Mouse (Mus musculus): ENCODE data around the gene Cldn10.
"Not testable (repeated sequence)": the region's sequence is repeated elsewhere in the genome, so short reads cannot be mapped to it uniquely, and the experiment has no call there.

The Cldn10 gene

DNA sequence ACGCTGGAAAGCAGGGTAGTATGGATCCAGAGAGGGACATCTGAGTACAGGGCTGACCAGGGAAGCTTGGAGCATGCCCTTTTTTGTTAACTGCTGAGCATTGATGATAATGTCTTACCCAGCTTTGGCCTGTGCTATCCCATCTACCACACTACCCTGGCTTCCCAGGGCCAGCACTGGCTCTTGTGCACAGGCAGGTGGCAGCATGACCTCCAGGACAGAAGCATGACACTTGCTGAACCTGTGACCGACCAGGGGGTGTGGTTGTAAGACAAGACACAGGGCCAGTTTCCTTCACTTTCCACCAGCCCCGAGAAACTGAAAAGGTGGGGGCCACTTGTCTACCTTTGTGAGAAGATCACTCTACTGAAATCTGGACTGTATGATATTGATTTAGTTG, 5.5 kb upstream of the Cldn10 start:
- no peak for DNase-seq (ENCODE audit: low spot score)

DNA sequence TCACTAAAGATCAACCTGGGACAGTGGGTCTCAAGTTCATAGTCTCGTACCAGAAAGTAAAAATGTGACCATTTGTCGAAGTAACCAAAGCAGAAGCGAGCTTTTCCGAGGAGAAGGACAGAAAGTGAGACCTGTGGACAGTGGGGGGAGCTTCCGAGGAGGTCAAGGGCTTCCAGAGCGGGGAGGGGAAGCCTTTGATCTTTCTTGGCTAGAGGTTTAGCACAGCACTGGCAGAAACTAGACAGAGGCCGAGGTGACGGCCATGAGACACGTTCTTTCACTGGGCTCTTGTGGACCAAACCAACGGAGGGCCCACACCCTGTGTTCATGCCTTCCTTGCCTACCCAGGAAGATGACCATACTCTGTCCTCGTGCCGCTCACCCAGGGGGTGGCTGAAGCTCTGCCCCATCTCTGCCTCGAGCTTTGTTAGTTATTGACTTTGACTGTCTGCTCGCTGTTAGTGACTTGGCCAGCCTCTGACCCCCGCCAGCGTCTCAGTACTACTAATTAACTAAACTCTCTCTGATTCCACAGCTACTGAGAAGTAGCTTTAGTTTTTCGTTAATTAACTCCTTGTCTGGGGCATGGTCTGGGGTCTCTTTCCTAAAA, 4.3 kb upstream of the Cldn10 start:
- DNase-seq (ENCODE audit: low spot score) = no peak

DNA sequence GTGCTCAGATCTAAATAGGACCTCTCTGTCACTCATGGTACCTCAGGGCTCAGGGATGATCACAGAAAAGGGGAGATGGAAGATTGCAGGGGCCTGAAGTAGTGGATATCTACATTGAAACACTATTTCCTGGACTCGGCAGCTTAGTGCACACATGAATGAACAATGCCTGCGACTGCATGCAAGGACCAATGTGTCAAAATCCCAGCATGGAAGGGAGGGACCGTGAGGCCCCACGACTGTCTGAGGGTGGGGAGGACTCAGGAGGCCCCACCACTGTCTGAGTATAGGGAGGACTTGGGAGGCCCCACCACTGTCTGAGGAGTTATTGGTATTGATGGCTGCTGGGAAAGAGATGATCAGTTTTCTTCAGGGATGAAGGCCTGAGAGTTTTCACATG, 2.5 kb downstream of the Cldn10 start:
- no peak for DNase-seq (ENCODE audit: low spot score)

DNA sequence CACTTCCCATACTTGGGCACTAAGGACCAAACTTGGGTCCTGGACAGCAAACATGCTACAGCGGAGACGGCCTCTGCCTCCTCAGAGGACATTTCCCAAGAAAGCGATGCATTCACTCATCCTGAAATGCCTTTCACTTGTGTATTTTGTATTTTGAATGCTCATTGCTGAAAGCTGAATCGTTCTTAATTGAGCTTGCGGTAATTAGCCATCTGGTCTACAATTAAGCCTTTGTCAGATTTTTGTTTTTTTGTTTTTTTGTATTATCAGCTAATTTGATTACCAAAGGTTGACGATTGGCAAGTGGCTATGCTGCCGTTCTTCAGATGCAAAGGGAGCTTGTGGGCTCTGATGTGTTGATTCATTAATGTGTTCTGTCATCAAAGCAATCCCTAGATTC, 5.2 kb downstream of the Cldn10 start:
- no peak for DNase-seq (ENCODE audit: low spot score)

DNA sequence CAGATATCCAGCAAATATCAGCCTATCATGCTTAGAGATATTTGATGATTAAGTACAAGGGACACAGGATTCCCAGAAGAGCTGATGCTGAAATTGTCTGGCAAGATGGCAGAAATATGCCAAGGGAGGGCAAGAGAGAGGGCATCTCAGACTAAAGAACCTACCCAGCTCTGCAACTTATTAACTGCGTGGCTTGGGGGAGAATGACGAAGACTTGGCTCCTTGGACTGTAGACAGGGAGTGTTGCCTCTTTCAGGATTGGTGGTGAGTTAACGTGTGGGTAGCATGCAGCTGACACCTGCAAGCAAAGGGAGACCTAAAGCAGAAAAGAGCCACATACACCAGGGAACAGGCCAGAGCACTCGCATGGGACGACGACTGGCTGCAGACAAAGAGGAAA, 5.7 kb downstream of the Cldn10 start:
- no peak for DNase-seq (ENCODE audit: low spot score)

DNA sequence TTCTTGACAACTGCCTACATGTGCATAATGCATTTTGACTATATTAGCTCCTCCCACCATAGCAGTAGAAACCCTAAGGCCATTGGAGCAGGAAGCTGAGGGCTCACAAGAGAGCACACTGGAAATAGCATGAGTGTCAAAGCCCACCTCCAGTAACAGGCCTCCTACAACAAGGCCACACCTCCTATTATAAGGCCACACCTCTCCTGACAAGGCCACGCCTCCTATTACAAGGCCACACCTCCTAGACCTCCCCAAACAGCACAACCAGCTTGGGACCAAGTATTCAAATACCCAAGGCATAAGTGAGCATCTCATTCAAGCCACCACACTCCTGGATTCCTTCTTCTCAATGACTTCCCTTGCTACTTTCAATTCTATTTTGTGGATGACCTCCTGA, 6.5 kb downstream of the Cldn10 start:
- DNase-seq (ENCODE audit: low spot score) = no peak

DNA sequence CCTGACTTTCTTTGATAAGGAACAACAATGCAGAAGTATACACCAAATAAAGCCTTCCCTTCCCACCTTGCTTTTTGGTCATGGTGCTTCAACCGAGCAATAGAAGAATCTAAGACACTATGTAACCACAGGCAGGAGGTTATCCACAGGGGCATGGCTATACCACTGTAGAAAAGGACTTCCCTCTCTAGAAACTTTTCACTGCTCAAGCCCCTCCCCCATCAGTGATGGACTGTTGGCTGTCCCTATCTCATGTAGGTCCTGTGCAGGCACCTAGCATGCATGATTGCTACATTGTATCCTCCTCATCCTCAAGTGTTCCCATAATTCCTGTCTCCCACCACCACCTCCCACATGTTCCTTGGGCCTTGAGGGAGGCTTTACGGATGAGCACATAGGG, 7.2 kb downstream of the Cldn10 start:
- no peak for DNase-seq (ENCODE audit: low spot score)

DNA sequence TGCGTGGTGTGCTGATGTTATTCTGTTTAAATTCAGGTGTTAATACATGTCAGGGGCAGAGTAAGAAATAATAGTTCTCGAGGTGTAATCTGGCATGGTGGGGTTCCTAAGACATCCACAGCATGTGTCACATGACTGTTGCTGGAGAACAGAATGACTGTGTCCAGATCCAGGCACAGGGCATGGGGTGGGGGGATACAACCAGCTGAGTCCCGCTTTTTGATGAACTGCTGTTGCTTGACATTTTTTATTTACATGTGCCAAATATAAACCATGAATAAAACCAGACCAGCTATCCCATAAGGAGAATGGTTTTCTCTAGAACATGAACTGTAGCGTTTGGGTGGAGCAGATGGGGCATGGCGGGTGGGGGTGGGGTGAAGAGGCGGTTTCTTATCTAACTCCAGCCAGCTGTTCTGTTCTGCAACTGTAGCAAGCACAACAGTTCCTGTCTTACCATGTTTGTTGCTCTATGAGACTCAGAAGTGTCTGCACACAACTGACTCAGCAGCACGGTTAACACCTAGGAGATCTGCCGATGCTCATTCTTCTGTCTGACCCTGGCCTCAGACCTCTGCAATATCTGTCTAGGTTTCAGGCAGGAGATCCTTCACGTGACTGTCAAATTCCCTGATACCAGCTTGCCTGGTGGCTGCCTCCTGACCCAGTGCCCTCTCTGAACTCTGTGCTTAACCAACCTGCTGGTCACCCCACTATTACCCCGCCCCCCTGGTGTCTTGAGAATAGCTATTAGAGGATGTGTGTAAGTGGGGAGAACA, 8.4 kb downstream of the Cldn10 start:
- no peak for DNase-seq (ENCODE audit: low spot score)

DNA sequence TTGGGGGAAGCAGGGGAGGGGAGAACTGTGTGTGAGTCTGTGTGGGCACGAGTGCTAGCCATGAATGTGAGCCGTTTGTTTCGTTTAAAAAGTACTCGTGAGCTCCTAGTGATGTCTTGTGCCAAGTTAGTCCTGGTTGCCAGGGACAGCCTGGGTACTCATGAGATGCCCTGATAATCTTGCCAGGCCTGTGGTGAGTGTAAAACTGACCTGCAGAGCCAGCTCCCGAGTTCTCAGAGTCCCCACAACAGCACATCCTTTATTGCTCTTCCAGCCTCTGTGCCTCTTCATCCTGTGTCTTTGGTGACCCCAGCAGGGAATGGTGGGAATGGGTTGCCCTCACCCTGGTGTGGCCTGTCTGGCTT, 9.0 kb downstream of the Cldn10 start:
- no peak for DNase-seq (ENCODE audit: low spot score)

DNA sequence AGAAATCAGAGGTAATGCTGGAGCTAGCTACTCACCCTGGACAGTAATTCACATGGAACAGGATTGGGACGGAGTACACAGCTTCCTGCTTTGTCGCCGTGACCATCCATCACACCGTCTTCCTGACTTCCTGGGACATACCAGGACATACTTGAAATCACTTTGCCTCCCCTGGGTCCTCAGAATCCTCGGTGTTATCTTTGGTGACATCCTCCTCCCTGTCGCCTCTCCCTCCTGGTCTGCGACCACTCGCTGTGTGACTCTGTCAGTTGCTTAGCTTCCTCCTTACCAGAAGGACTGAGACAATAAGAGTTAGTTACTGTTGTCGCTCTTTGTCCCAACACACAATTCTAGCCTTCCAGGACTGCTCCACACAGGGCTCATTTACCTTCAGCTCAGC, 9.6 kb downstream of the Cldn10 start:
- no peak for DNase-seq (ENCODE audit: low spot score)

DNA sequence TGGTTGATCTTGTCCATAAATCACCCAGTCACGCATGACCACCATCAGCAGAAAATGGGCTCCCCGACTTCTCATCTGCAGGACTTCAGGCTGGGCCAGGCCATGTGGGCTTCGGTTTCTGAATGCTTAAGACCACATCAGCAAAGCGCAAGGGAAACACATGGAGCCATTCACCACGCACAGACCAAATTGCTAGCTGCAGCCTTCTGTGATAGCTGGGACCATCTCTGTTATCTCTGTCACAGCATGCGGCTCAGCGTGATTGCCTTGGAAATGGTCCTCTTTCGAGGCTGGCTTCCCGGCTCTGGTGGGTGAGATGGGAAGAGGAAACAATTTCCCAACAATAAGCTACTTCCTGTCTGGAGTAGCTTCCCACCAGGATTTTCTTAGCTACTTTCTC, 12.2 kb downstream of the Cldn10 start:
- DNase-seq (ENCODE audit: low spot score) = no peak

DNA sequence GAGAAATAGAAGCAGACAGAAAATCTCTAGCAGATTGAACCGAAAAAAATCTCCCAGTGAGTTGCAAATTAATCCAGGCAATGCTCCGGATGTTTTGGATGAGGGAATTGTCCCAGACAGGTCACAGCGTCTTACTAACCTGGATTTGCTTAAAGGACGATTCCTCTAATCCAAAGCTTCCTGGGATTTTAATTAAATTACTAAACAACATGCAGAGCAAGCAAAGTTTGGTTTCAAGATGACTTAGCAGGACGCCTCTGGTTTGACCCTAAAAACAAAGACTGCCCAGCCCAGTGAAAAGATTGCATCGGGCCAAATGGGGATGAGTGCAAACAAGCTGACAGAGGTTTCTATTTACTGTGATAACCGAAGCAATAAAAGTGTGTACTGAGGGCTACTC, 16.2 kb downstream of the Cldn10 start:
- no peak for DNase-seq (ENCODE audit: low spot score)

DNA sequence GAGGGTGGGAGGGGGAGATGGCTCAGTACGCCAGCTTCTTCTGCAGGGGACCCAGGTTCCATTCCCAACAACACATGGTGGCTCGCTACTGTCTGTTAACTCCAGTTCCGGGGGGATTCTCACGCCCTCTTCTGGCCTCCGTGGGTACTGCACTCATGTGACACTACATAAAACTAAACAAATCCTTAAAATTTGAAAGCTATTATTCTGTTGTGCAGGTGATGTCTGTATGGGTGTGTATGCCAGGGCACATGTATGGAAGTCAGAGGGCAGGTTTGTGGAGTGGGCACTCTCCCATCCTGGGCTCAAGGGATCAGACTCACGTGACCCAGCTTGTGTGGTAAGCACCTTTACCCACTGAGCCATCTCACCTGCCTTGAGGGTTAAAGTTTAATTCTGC, 16.6 kb downstream of the Cldn10 start:
- no peak for DNase-seq (ENCODE audit: low spot score)

DNA sequence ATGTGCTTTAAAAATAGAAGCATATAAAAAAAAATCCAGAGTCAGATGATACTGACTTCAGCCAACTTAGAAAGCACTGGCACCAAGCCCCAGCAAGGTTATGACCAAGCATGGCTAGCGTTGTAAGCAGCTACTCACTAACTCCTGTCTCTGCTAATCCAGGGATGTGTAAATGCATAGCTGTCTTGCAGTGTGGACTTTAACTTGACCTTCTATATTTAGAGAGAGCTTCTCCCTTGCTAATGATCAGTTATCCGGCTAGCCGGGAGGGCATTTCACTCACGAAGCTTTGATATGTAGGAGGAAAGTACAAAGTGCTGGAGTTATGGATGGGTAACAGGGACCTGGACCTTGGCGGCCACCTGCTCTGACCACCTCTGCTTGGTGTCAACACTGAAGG, 19.9 kb downstream of the Cldn10 start:
- no peak for DNase-seq (ENCODE audit: low spot score)

DNA sequence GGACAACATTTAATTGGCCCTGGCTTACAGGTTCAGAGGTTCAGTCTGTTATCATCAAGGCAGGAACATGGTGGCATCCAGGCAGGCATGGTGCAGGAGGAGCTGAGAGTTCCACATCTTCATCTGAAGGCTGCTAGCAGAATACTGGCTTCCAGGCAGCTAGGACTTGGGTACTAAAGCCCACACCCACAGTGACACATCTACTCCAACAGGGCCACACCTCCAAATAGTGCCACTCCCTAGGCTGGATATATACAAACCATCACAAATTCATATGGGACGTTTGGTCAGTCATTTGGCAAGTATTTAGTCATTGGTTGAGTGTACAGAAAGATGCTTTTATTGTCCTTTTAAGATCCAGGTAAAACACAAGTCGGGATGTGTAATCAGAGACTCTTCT, 20.5 kb downstream of the Cldn10 start:
- DNase-seq (ENCODE audit: low spot score) = not testable (repeated sequence)

DNA sequence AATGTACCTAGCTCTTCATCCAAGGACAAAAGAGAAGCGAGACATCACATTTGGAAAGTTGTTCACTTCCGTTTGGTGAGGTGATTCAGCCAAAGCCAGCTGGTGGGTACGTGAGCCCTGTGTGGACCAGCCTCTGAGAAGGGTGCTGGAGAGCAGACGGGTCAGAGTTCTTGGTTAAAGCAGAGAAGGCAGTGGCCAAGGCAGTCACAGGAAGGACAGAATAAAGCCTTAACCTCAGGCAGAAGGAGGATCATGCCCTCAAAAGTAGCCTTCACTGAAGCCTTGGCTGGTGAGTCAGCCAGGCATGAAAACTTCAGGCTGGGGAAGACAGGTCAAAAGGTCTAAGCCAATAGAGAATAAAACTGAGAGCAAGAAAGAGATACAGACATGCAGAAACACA, 22.0 kb downstream of the Cldn10 start:
- no peak for DNase-seq (ENCODE audit: low spot score)

DNA sequence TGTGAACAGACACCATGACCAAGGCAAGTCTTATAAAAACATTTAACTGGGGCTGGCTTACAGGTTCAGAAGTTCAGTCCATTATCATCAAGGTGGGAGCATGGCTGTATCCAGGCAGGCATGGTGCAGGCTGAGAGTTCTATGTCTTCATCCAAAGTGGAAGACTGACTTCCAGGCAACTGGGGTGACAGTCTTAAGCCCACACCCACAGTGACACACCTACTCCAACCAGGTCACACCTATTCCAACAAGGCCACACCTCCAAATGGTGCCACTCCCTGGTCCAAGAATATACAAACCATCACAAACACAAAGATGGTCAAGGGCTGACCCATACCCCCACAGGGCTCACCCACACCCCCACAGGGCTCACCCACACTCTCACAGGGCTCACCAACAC, 23.5 kb downstream of the Cldn10 start:
- not testable (repeated sequence) for DNase-seq (ENCODE audit: low spot score)

DNA sequence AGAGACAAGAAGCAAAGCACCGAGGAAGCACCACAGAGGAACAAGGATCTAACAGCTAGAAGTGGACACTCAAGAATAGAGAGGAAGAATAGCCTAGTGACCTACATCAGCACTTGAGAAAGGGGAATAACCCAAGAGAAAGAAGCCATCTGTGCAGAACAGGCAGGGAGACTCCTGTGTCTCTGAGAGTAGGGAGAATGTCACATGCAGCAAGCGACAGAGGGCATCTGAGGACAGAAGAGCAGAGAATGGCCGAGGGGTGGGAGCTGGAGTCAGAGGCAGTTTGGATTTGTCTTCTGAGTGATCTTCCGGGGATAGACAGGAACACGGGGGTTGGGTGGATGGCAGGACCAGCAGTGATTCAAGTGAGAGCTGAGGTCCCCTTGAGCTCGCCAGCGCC, 25.4 kb downstream of the Cldn10 start:
- no peak for DNase-seq (ENCODE audit: low spot score)

DNA sequence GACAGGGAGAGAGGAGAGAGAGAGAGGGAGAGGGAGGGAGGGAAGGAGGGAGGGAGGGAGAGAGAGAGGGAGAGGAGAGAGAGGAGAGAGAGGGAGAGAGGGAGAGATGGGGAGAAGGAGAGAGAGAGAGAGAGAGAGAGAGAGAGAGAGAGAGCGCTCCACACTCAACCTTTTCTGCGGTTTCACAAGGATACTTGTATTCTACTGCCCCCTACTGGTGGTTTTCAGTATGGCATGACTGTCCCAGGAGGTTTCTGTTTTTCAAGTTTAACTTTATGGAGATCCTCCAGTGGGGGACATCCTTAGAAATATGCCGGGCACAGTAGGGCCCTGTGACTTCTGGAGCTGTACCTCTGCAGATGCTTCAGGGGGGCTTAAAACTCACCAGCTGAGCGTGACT, 28.8 kb downstream of the Cldn10 start:
- peak; percentile 46 for DNase-seq (ENCODE audit: low spot score)

DNA sequence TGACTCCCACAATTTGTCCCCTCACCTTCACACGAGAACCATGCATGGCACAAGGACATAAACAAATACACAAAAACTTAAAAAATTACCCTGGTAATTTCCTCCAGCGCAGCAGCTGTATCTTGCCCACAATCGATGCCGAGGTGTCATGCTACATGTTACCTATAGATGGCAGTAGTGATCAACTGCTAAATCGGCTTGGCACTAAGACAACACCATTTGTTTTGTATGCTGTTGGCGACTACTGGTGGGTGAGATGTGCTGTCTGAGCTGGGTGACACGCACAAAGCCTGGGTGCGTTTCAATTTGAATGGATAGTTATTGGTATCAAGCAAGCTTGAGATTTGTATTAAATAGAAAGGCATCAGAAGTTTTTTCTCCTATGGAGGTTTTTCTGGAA, 32.4 kb downstream of the Cldn10 start:
- peak; percentile 76 for DNase-seq (ENCODE audit: low spot score)

DNA sequence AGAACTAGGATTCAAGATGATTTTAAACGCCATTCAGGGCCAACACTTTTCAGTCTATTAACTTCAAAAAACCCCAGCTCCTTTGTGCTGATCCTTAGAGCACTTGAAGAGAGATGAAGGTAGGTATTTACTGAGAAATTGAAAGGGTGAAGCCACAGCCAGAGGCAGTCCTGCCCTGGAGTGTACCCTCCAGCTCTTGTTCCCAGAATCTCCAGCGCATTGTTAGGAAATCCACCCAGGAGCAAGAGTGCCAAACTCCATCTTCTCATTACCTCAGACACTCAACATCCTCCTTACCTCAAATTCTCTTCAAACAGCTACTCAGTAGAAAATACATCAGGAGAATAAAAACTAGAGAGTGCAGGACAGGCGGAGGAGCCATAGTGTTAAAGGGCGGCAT, 35.1 kb downstream of the Cldn10 start:
- DNase-seq (ENCODE audit: low spot score) = no peak

DNA sequence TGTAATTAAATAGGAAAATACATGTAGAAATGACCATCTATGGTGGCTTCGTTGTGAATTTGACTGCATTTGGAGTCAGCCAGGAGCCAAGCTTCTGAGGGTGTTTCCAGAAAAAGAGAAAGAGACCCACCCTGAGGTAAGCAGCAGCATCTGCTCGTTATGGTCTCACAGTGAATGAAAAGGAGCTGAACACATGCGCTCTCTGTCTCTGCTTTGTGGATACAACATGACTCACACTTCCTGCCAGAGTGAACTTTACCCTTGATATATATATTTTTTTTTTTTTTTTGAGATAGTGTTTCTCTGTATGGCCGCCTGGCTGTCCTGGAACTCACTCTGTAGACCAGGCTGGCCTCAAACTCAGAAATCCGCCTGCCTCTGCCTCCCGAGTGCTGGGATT, 35.6 kb downstream of the Cldn10 start:
- peak; percentile 62 for DNase-seq (ENCODE audit: low spot score)

DNA sequence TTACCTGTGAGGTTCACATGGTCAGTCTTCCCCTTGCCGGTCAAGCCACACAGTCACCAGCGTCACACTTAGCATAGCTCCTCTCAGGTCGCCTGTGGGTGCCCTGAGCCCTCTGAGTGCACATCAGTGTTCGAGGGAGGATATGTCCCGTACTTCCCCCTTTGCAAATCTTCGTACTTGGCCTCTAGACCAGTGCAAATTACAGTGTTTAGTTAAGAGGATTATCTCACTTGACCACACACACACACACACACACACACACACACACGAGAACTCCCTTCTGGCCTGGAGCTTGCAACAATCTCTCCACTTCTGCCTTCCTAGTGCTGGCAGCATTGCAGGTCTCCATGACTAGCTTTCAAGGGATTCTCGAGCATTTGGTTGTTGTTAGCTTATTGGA, 38.6 kb downstream of the Cldn10 start:
- no peak for DNase-seq (ENCODE audit: low spot score)

DNA sequence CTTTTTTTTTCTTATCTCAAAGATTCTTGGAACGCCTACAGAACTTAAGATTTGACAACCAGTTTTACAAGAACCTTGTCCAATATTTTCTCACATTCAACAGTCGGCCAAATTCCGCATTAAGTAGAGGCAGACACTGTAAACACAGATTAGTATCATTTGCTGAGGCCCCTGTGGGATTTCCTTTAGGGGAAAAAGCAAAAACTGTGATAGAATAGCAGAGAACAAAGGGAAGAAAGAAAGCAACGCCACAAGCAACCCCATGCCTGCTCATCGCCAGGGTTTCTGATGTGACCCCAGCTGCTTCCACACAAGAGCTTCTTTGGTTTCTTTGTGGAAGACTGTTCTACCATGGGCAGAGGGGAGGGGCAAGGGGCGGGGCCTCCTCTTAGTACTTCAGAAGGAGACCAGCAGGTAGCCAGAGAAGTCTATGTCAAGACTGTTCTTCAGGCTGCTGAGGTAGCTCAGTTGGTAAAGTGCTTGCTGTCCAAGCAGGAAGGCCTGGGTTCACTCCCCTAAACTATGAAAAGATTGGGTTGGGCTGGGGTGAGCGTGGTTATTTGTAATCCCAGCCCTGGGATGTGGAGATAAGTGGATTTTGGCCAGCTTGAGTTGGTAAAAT, 39.7 kb downstream of the Cldn10 start:
- no peak for DNase-seq (ENCODE audit: low spot score)

Data from T-cell, adult 2 months (primary cell).